Mouse (Mus musculus) intestine, embryonic 16.5 days (tissue): ENCODE measurements around the gene Gm39653. TPM values are rescaled to one million over a fixed set of nuclear protein-coding genes. Genes with fewer than 3 reads are reported as not detected.

Experiments used
- ATAC-seq: fragments of 200-750 bp; cut with Nextera tagmentation; 2 replicates; pipeline ENCODE4 v1.8.0; 2017; ENCODE audit warnings: moderate TSS enrichment, moderate library complexity
- H3K27ac ChIP-seq: fragments of 300-500 bp; sonication (generic); 2 replicates; pipeline ENCODE4 v1.5.1; 2014; ENCODE audit warnings: mild to moderate bottlenecking, low read length
- H3K27me3 ChIP-seq: fragments of 300-500 bp; sonication (generic); replicated peaks from 2 replicates; pipeline ENCODE4 v1.6.1; 2014; ENCODE audit warnings: low read length, control low read depth, mixed read lengths; ENCODE audit not compliant: control insufficient read depth, insufficient read depth
- H3K36me3 ChIP-seq: fragments of 300-500 bp; sonication (generic); 2 replicates; pipeline ENCODE4 v1.6.1; 2014; ENCODE audit warnings: low read length, control low read depth; ENCODE audit not compliant: control insufficient read depth, insufficient read depth
- H3K4me1 ChIP-seq: fragments of 300-500 bp; sonication (generic); 2 replicates; pipeline ENCODE4 v1.6.1; 2014; ENCODE audit warnings: low read length, control low read depth, mixed read lengths; ENCODE audit not compliant: control insufficient read depth, insufficient read depth
- H3K4me2 ChIP-seq: fragments of 300-500 bp; sonication (generic); 2 replicates; pipeline ENCODE4 v1.6.1; 2014; ENCODE audit warnings: low read depth, low read length, control low read depth
- H3K4me3 ChIP-seq: fragments of 300-500 bp; sonication (generic); 2 replicates; pipeline ENCODE4 v1.5.1; 2014; ENCODE audit warnings: mild to moderate bottlenecking, low read length
- H3K9ac ChIP-seq: fragments of 300-500 bp; sonication (generic); 2 replicates; pipeline ENCODE4 v1.6.1; 2014; ENCODE audit warnings: low read depth, low read length
- H3K9me3 ChIP-seq: fragments of 300-500 bp; sonication (generic); 2 replicates; pipeline ENCODE4 v1.6.1; 2016; ENCODE audit warnings: low read length, control low read depth; ENCODE audit not compliant: control insufficient read depth
- WGBS: fragments of 180-500 bp; shearing (Covaris S2); extraction: QIAGEN DNeasy Blood & Tissue Kit; methylation state at CpG from one replicate; pipeline ENCODE4 v1.1.7; 2014; 5-methylcytosine and 5-hydroxymethylcytosine counted together
- polyA plus RNA-seq: library from polyadenylated mRNA; unstranded; fragments of >200 nt; fragmentation: Nextera tagmentation; extraction: Ambion mirVana; gene quantifications from 2 replicates; pipeline ENCODE4 v1.2.1, GENCODE M21; 2015

Gm39653 gene
- polyA plus RNA-seq, result not detected in 2 replicates

- Histone ChIP-seq H3K27me3 (no peaks in the 10 kb centered on the region), H3K4me2 (no peak within 1 kb of the TSS), H3K36me3 (no peaks in the 10 kb centered on the region), H3K9ac (no peak within 1 kb of the TSS), H3K4me1 (no peaks in the 10 kb centered on the region), H3K4me3 (no peak within 1 kb of the TSS), H3K9me3 (no peaks in the 10 kb centered on the region), H3K27ac (no peak within 1 kb of the TSS)
- 71% methylated on average over 3 of the region's 3 CpGs for WGBS
- ATAC-seq, result no peak
Observed at GRCm38 (mm10) chr1:63615668-63616067, at the start of gene Gm39653. Gm39653 (plus strand) TSS chr1:63615968.

GRCm38 (mm10) chr1:63566501-63566900, 49.3 kb upstream of the Gm39653 start:
- H3K4me1 ChIP-seq, result no peaks in the 10 kb centered on the region
- H3K4me2 ChIP-seq, result no peak overlapping the region
- no peak overlapping the region for H3K27ac ChIP-seq
- WGBS, result 37% methylated on average over 7 of the region's 7 CpGs
- no peaks in the 10 kb centered on the region for H3K9me3 ChIP-seq
- no peak overlapping the region for H3K9ac ChIP-seq
- H3K4me3 ChIP-seq, result no peak overlapping the region
- no peaks in the 10 kb centered on the region for H3K27me3 ChIP-seq
- ATAC-seq, result no peak
- no peaks in the 10 kb centered on the region for H3K36me3 ChIP-seq

GRCm38 (mm10) chr1:63567031-63567430, 48.7 kb upstream of the Gm39653 start:
- 39% methylated on average over 4 of the region's 4 CpGs for WGBS
- ATAC-seq, result no peak

GRCm38 (mm10) chr1:63572229-63572628, 43.5 kb upstream of the Gm39653 start:
- Histone ChIP-seq H3K9me3 (no peaks in the 10 kb centered on the region), H3K36me3 (no peaks in the 10 kb centered on the region), H3K27me3 (no peaks in the 10 kb centered on the region), H3K9ac (no peak overlapping the region), H3K27ac (no peak overlapping the region), H3K4me1 (no peaks in the 10 kb centered on the region), H3K4me2 (no peak overlapping the region), H3K4me3 (no peak overlapping the region)
- WGBS, result 77% methylated on average over 7 of the region's 7 CpGs
- ATAC-seq, result no peak

More at GRCm38 (mm10) chr1:63567031-63567430, 48.7 kb upstream of the Gm39653 start:
- H3K36me3 ChIP-seq, result no peaks in the 10 kb centered on the region
- H3K27ac ChIP-seq, result no peak overlapping the region
- H3K4me3 ChIP-seq, result no peak overlapping the region
- H3K4me1 ChIP-seq, result no peaks in the 10 kb centered on the region
- H3K9me3 ChIP-seq, result no peaks in the 10 kb centered on the region
- no peak overlapping the region for H3K4me2 ChIP-seq
- H3K27me3 ChIP-seq, result no peaks in the 10 kb centered on the region
- no peak overlapping the region for H3K9ac ChIP-seq

- WGBS, result 58% methylated on average over 6 of the region's 6 CpGs
- ATAC-seq, result no peak
Observed at GRCm38 (mm10) chr1:63573432-63573831, 42.3 kb upstream of the Gm39653 start.

GRCm38 (mm10) chr1:63573864-63574611, 41.7 kb upstream of the Gm39653 start:
- H3K27me3 ChIP-seq, result no peaks in the 10 kb centered on the region
- no peaks in the 10 kb centered on the region for H3K9me3 ChIP-seq
- no peak for ATAC-seq
- H3K4me3 ChIP-seq, result no peak overlapping the region
- H3K36me3 ChIP-seq, result no peaks in the 10 kb centered on the region
- H3K27ac ChIP-seq, result no peak overlapping the region
- H3K9ac ChIP-seq, result no peak overlapping the region
- WGBS, result 52% methylated on average over 12 of the region's 12 CpGs
- no peaks in the 10 kb centered on the region for H3K4me1 ChIP-seq
- no peak overlapping the region for H3K4me2 ChIP-seq

More at GRCm38 (mm10) chr1:63573432-63573831, 42.3 kb upstream of the Gm39653 start:
- Histone ChIP-seq H3K4me3 (no peak overlapping the region), H3K36me3 (no peaks in the 10 kb centered on the region), H3K27ac (no peak overlapping the region), H3K9me3 (no peaks in the 10 kb centered on the region), H3K27me3 (no peaks in the 10 kb centered on the region), H3K4me1 (no peaks in the 10 kb centered on the region), H3K9ac (no peak overlapping the region), H3K4me2 (no peak overlapping the region)

- Histone ChIP-seq H3K4me1 (no peaks in the 10 kb centered on the region), H3K4me2 (no peak overlapping the region), H3K27ac (no peak overlapping the region), H3K9ac (no peak overlapping the region), H3K4me3 (no peak overlapping the region), H3K9me3 (no peaks in the 10 kb centered on the region), H3K36me3 (no peaks in the 10 kb centered on the region), H3K27me3 (no peaks in the 10 kb centered on the region)
- no peak for ATAC-seq
- 67% methylated on average over 5 of the region's 5 CpGs for WGBS
Observed at GRCm38 (mm10) chr1:63576803-63577202, 39.0 kb upstream of the Gm39653 start.

GRCm38 (mm10) chr1:63579153-63579552, 36.6 kb upstream of the Gm39653 start:
- Histone ChIP-seq H3K36me3 (no peaks in the 10 kb centered on the region), H3K9ac (no peak overlapping the region), H3K4me3 (no peak overlapping the region), H3K4me2 (no peak overlapping the region), H3K27ac (no peak overlapping the region), H3K4me1 (no peaks in the 10 kb centered on the region), H3K27me3 (no peaks in the 10 kb centered on the region), H3K9me3 (no peaks in the 10 kb centered on the region)
- 75% methylated on average over 8 of the region's 8 CpGs for WGBS
- ATAC-seq, result no peak

GRCm38 (mm10) chr1:63586869-63587268, 28.9 kb upstream of the Gm39653 start:
- ATAC-seq, result no peak
- WGBS, result 71% methylated on average over 7 of the region's 7 CpGs
- Histone ChIP-seq H3K4me3 (no peak overlapping the region), H3K36me3 (no peaks in the 10 kb centered on the region), H3K9me3 (no peaks in the 10 kb centered on the region), H3K4me2 (no peak overlapping the region), H3K27me3 (no peaks in the 10 kb centered on the region), H3K4me1 (no peaks in the 10 kb centered on the region), H3K9ac (no peak overlapping the region), H3K27ac (no peak overlapping the region)
